Mouse (Mus musculus) heart, postnatal 0 days (tissue): ENCODE results near the gene Cmpk1.

Source experiments
- CTCF ChIP-seq: IDR thresholded peaks from 2 replicates; pipeline ENCODE4 v1.5.1; 2016; ENCODE audit warnings: antibody characterized with exemption, control low read depth, low read depth
- EP300 ChIP-seq: IDR thresholded peaks from 2 replicates; pipeline ENCODE4 v1.6.1; 2016; ENCODE audit warnings: antibody characterized with exemption, low read depth

GRCm38 (mm10) chr4:114916056-114916455 is 71.0 kb downstream of the Cmpk1 start:
- TF ChIP-seq CTCF (no peak), EP300 (no peak)
